Mouse (Mus musculus) frontal cortex, adult 2 months (tissue): ENCODE measurements around the gene Ptpra. TPM values are rescaled to one million over a fixed set of nuclear protein-coding genes. Genes with fewer than 3 reads are reported as not detected.
A peak's percentile ranks its signal among the peaks of the same experiment; 100 is the strongest.
"Not testable (repeated sequence)": the region's sequence is repeated elsewhere in the genome, so short reads cannot be mapped to it uniquely, and the experiment has no call there.

Experiments
- DNase-seq, 2 experiments: peaks; one replicate each; pipeline ENCODE4 v3.0.0; 2022; ENCODE audit warnings: low spot score in 1 of 2; ENCODE audit errors: extremely low spot score in 1 of 2
- polyA plus RNA-seq: library from polyadenylated mRNA; depleted of rRNA; stranded (reverse); fragments of >200 nt; gene quantifications from 2 replicates; pipeline ENCODE4 v1.2.3, GENCODE M21; 2012

The Ptpra gene
- polyA plus RNA-seq, 1 experiment, result 161 TPM

GRCm38 (mm10) chr2:130482700-130483099 is 32.6 kb downstream of the Ptpra start:
- DNase-seq, result no peak

GRCm38 (mm10) chr2:130484206-130484605 is 34.1 kb downstream of the Ptpra start:
- no peak for DNase-seq

GRCm38 (mm10) chr2:130488002-130488401 is 37.9 kb downstream of the Ptpra start:
- DNase-seq, result no peak

- DNase-seq, result no peak
Measured at GRCm38 (mm10) chr2:130488600-130488999, 38.5 kb downstream of the Ptpra start.

- DNase-seq, result no peak
Measured at GRCm38 (mm10) chr2:130491162-130491561, 41.1 kb downstream of the Ptpra start.

GRCm38 (mm10) chr2:130491587-130491986 is 41.5 kb downstream of the Ptpra start:
- peak; percentile 66 to 75 for DNase-seq

- not testable (repeated sequence) for DNase-seq
Measured at GRCm38 (mm10) chr2:130495114-130495513, 45.0 kb downstream of the Ptpra start.

GRCm38 (mm10) chr2:130496037-130496436 is 46.0 kb downstream of the Ptpra start:
- peak; percentile 30 to 57 for DNase-seq

GRCm38 (mm10) chr2:130496931-130497330 is 46.9 kb downstream of the Ptpra start:
- no peak for DNase-seq

- DNase-seq, result no peak
Measured at GRCm38 (mm10) chr2:130499546-130499945, 49.5 kb downstream of the Ptpra start.

- no peak for DNase-seq
Measured at GRCm38 (mm10) chr2:130501556-130501955, 51.5 kb downstream of the Ptpra start.

GRCm38 (mm10) chr2:130511616-130512015 is 61.5 kb downstream of the Ptpra start:
- DNase-seq, result not testable (repeated sequence)

- DNase-seq, result no peak
Measured at GRCm38 (mm10) chr2:130513907-130514306, 63.8 kb downstream of the Ptpra start.

GRCm38 (mm10) chr2:130515791-130516190 is 65.7 kb downstream of the Ptpra start:
- DNase-seq, result no peak

- no peak for DNase-seq
Measured at GRCm38 (mm10) chr2:130521927-130522326, 71.8 kb downstream of the Ptpra start.

GRCm38 (mm10) chr2:130525480-130525879 is 75.4 kb downstream of the Ptpra start:
- DNase-seq, result not testable (repeated sequence)

GRCm38 (mm10) chr2:130528457-130528856 is 78.4 kb downstream of the Ptpra start:
- peak in 1 of 2 experiments; percentile 11 for DNase-seq

- no peak for DNase-seq
Measured at GRCm38 (mm10) chr2:130529290-130529689, 79.2 kb downstream of the Ptpra start.

- no peak for DNase-seq
Measured at GRCm38 (mm10) chr2:130529925-130530324, 79.8 kb downstream of the Ptpra start.

GRCm38 (mm10) chr2:130532201-130532600 is 82.1 kb downstream of the Ptpra start:
- no peak for DNase-seq

- DNase-seq, result no peak
Measured at GRCm38 (mm10) chr2:130535017-130535416, 84.9 kb downstream of the Ptpra start.

- no peak for DNase-seq
Measured at GRCm38 (mm10) chr2:130536890-130537289, 86.8 kb downstream of the Ptpra start.

GRCm38 (mm10) chr2:130538876-130539546 is 88.9 kb downstream of the Ptpra start:
- no peak for DNase-seq
